Mouse (Mus musculus) cerebellum, adult 9-10 months (tissue): Measurements from ENCODE around the gene Fubp1.

Source experiments
- DNase-seq: peaks from one replicate; pipeline ENCODE4 v3.0.0; 2022

The Fubp1 gene

GRCm38 (mm10) chr3:152239592-152239991 lies 29.4 kb downstream of the Fubp1 start:
- DNase-seq: no peak

- no peak for DNase-seq
These were observed 30.9 kb downstream of the Fubp1 start for GRCm38 (mm10) chr3:152241098-152241497.

GRCm38 (mm10) chr3:152243304-152243703 lies 33.1 kb downstream of the Fubp1 start:
- DNase-seq: no peak

- no peak for DNase-seq
These were observed 35.2 kb downstream of the Fubp1 start for GRCm38 (mm10) chr3:152245273-152245910.

- no peak for DNase-seq
These were observed 37.5 kb downstream of the Fubp1 start for GRCm38 (mm10) chr3:152247708-152248107.

- no peak for DNase-seq
These were observed 40.3 kb downstream of the Fubp1 start for GRCm38 (mm10) chr3:152250487-152250886.

GRCm38 (mm10) chr3:152257528-152257927 lies 47.3 kb downstream of the Fubp1 start:
- DNase-seq: no peak

GRCm38 (mm10) chr3:152259409-152259808 lies 49.2 kb downstream of the Fubp1 start:
- peak; percentile 62 for DNase-seq

- no peak for DNase-seq
These were observed 50.1 kb downstream of the Fubp1 start for GRCm38 (mm10) chr3:152260362-152260761.

GRCm38 (mm10) chr3:152261436-152261835 lies 51.2 kb downstream of the Fubp1 start:
- no peak for DNase-seq

GRCm38 (mm10) chr3:152261948-152262347 lies 51.7 kb downstream of the Fubp1 start:
- DNase-seq: no peak

GRCm38 (mm10) chr3:152264374-152264773 lies 54.2 kb downstream of the Fubp1 start:
- no peak for DNase-seq

GRCm38 (mm10) chr3:152264830-152265229 lies 54.6 kb downstream of the Fubp1 start:
- DNase-seq: no peak

GRCm38 (mm10) chr3:152265351-152266035 lies 55.3 kb downstream of the Fubp1 start:
- DNase-seq: no peak

GRCm38 (mm10) chr3:152266036-152266421 lies 55.8 kb downstream of the Fubp1 start, which contains the start of gene Nexn:
Gene Nexn, minus strand, starts transcription at chr3:152266350.
- DNase-seq: no peak

GRCm38 (mm10) chr3:152268099-152268498 lies 57.9 kb downstream of the Fubp1 start:
- DNase-seq: no peak

- no peak for DNase-seq
These were observed 61.0 kb downstream of the Fubp1 start for GRCm38 (mm10) chr3:152271071-152271710.

- DNase-seq: no peak
These were observed 61.7 kb downstream of the Fubp1 start for GRCm38 (mm10) chr3:152271876-152272275.

- DNase-seq: no peak
These were observed 62.9 kb downstream of the Fubp1 start for GRCm38 (mm10) chr3:152272974-152273685.

GRCm38 (mm10) chr3:152275008-152275407 lies 64.8 kb downstream of the Fubp1 start:
- DNase-seq: no peak

- DNase-seq: no peak
These were observed 66.7 kb downstream of the Fubp1 start for GRCm38 (mm10) chr3:152276935-152277334.

- DNase-seq: no peak
These were observed 67.7 kb downstream of the Fubp1 start for GRCm38 (mm10) chr3:152277912-152278311.

- no peak for DNase-seq
These were observed 68.2 kb downstream of the Fubp1 start for GRCm38 (mm10) chr3:152278431-152278830.
